Mouse (Mus musculus) forebrain, embryonic 10.5 days (tissue): ENCODE results near the gene Pabpc4. TPM values are rescaled to one million over a fixed set of nuclear protein-coding genes. Genes with fewer than 3 reads are reported as not detected.

ENCODE experiments used
- DNase-seq: peaks from one replicate; pipeline ENCODE4 v3.0.0-alpha.2; 2017; ENCODE audit warnings: low spot score; ENCODE audit errors: extremely low spot score
- H3K27ac ChIP-seq: fragments of 300-500 bp; sonication (generic); 2 replicates; pipeline ENCODE4 v1.5.1; 2016; ENCODE audit warnings: mild to moderate bottlenecking
- H3K27me3 ChIP-seq: fragments of 300-500 bp; sonication (generic); 2 replicates; pipeline ENCODE4 v1.6.1; 2016; ENCODE audit warnings: mild to moderate bottlenecking; ENCODE audit not compliant: poor library complexity, severe bottlenecking
- H3K36me3 ChIP-seq: fragments of 300-500 bp; sonication (generic); replicated peaks from 2 replicates; pipeline ENCODE4 v1.6.1; 2016; ENCODE audit warnings: mild to moderate bottlenecking, moderate library complexity
- H3K4me1 ChIP-seq: fragments of 300-500 bp; sonication (generic); 2 replicates; pipeline ENCODE4 v1.6.1; 2016
- H3K4me3 ChIP-seq: fragments of 300-500 bp; sonication (generic); 2 replicates; pipeline ENCODE4 v1.5.1; 2016; ENCODE audit warnings: mild to moderate bottlenecking, moderate library complexity
- H3K9me3 ChIP-seq: fragments of 300-500 bp; sonication (generic); 2 replicates; pipeline ENCODE4 v1.6.1; 2016; ENCODE audit warnings: mild to moderate bottlenecking, moderate library complexity
- WGBS: fragments of 180-500 bp; shearing (Covaris S2); methylation state at CpG from one replicate; pipeline ENCODE4 v1.1.7; 2016; 5-methylcytosine and 5-hydroxymethylcytosine counted together
- polyA plus RNA-seq: library from polyadenylated mRNA; unstranded; fragments of >200 nt; fragmentation: Nextera tagmentation; extraction: Ambion mirVana; gene quantifications from 2 replicates; pipeline ENCODE4 v1.2.1, GENCODE M21; 2016

Pabpc4 gene
- 55.4 and 57.9 TPM in 2 replicates for polyA plus RNA-seq

DNA sequence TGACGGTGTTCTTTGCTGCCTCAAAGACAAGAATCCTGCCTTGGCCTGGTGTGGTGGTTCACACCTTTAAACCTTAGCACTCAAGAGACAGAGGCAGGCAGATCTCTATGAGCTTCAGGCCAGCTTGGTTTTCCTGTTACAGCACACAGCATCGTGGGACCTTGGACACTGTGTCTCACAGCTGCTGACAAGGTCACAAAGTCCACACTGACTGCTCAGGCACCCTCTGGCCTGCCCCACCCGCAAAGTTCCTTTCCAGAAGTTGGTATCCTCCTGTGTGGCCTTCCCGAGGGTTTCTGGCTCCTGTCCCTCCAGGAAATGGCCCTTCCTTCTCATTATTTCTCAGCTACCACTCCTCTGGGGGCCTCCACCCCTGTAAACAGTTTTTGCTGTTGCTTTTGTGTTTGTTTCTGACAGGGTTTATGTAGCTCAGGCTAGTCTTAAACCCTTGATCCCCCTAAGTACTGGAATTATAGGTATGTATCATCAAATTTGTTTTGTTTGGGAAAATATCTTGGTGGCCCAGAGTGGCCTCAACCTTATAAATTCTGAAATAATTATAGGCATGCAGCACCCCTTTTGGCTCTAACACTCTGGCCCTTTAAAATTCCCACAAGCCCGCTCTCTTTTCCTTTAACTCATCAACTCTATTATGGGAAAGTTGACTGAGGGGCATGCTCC is at the start of gene Pabpc4:
Gene Pabpc4 (plus strand): TSS at position 631 of the 681 bp plus-strand sequence.
- Histone ChIP-seq H3K36me3 (no peaks in the 10 kb centered on the region), H3K27me3 (0 out of 2 replicates have a peak, but pooled peaks cover 3% of the 10 kb centered on the region), H3K27ac (no peak within 1 kb of the TSS), H3K4me3 (no peak within 1 kb of the TSS), H3K4me1 (peaks cover 8% of the 10 kb centered on the region; the same call in 1 of the 2 replicates), H3K9me3 (no peaks in the 10 kb centered on the region)
- DNase-seq = no peak
- 81% methylated on average over 5 of the region's 5 CpGs for whole genome bisulfite sequencing

DNA sequence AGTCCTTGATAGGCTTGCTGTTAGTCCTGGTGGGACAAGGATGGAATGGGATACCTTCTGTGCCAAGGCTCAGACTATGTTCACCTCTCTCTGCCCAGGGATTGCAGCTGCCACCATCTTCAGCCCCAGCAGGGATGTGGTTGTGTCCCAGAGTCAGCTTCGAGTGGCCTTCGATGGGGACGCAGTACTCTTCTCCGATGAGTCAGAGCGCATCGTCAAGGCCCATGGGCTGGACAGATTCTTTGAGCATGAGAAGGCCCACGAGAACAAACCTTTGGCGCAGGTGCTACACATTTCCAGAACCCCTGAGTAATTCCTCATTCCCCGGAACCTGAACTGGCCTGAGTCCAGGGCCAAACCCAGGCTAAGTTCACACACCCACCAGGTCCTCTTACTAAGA is 48.2 kb upstream of the Pabpc4 start:
- no peak for DNase-seq
- no peaks in the 10 kb centered on the region for H3K36me3 ChIP-seq
- H3K4me3 ChIP-seq = no peak overlapping the region
- WGBS = 94% methylated on average over 9 of the region's 9 CpGs
- H3K4me1 ChIP-seq = peaks cover 23% of the 10 kb centered on the region
- H3K9me3 ChIP-seq = no peaks in the 10 kb centered on the region
- H3K27me3 ChIP-seq = peaks cover 8% of the 10 kb centered on the region; the same call in 1 of the 2 replicates
- no peak overlapping the region for H3K27ac ChIP-seq

DNA sequence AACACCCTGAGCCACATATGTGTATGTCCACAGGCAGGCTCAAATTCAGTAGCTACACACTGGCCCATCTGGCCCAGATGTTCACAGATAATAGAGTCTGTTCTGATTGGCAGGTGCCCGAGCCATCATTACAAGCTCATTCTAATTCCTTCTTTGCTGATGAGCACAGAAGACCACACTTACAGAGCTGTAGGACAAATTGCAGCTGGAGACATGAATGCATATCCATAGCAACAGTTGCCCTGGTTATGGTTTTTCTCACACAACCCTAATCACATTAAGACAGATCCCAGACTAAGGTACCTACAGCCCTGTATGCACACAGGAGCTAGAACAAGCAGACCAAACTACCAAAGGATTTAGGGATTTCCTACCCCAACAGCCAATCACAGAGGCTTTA is 46.8 kb upstream of the Pabpc4 start:
- Histone ChIP-seq H3K4me3 (no peak overlapping the region), H3K27ac (no peak overlapping the region), H3K9me3 (no peaks in the 10 kb centered on the region), H3K36me3 (no peaks in the 10 kb centered on the region), H3K4me1 (peaks cover 23% of the 10 kb centered on the region), H3K27me3 (peaks cover under 1% of the 10 kb centered on the region; the same call in 1 of the 2 replicates)
- WGBS = 98% methylated on average over 1 of the region's 1 CpGs
- DNase-seq = no peak

DNA sequence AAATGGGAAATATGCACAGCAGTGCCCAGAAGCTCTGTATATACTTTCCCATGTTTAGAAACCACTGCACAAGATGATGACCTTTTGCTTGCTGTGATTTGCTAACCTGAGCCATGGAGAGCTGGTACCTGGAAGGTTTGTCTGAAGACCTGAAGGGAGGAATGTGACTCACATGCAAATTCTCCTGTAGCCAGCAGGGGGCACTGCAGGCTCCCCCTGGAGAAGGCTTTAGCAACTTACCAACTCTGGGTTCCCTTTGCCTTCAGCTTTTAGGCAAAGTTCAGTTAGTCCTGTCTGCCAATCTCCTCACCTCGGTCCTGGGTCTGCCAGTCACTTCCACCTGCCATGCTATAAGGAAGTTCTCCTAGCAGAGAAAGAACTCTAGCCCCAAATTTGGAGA is 45.4 kb upstream of the Pabpc4 start:
- Histone ChIP-seq H3K4me1 (peaks cover 23% of the 10 kb centered on the region), H3K36me3 (no peaks in the 10 kb centered on the region), H3K27ac (no peak overlapping the region), H3K4me3 (no peak overlapping the region), H3K27me3 (no peaks in the 10 kb centered on the region; the same call in 1 of the 2 replicates), H3K9me3 (no peaks in the 10 kb centered on the region)
- DNase-seq = peak; percentile 44
- 37% methylated on average over 1 of the region's 1 CpGs for WGBS

- Histone ChIP-seq H3K4me3 (no peak overlapping the region), H3K27me3 (no peaks in the 10 kb centered on the region), H3K36me3 (no peaks in the 10 kb centered on the region), H3K27ac (no peak overlapping the region), H3K9me3 (no peaks in the 10 kb centered on the region), H3K4me1 (peaks cover 13% of the 10 kb centered on the region)
- DNase-seq = peak; percentile 72
- 73% methylated on average over 15 of the region's 15 CpGs for WGBS
Observed at GRCm38 (mm10) chr4:123219720-123220357, 42.3 kb upstream of the Pabpc4 start.

- no peaks in the 10 kb centered on the region for H3K9me3 ChIP-seq
- no peaks in the 10 kb centered on the region for H3K27me3 ChIP-seq
- no peak for DNase-seq
- 86% methylated on average over 4 of the region's 4 CpGs for WGBS
- no peaks in the 10 kb centered on the region for H3K36me3 ChIP-seq
- H3K4me1 ChIP-seq = peaks cover 5% of the 10 kb centered on the region
- H3K27ac ChIP-seq = no peak overlapping the region
- H3K4me3 ChIP-seq = no peak overlapping the region
Observed at GRCm38 (mm10) chr4:123220637-123221036, 41.5 kb upstream of the Pabpc4 start.

GRCm38 (mm10) chr4:123223309-123223708 is 38.8 kb upstream of the Pabpc4 start:
- Histone ChIP-seq H3K9me3 (no peaks in the 10 kb centered on the region), H3K4me1 (peaks cover 17% of the 10 kb centered on the region), H3K4me3 (no peak overlapping the region), H3K27ac (no peak overlapping the region), H3K27me3 (peaks cover 3% of the 10 kb centered on the region; the same call in 1 of the 2 replicates), H3K36me3 (no peaks in the 10 kb centered on the region)
- DNase-seq = no peak
- WGBS = 42% methylated on average over 3 of the region's 3 CpGs

DNA sequence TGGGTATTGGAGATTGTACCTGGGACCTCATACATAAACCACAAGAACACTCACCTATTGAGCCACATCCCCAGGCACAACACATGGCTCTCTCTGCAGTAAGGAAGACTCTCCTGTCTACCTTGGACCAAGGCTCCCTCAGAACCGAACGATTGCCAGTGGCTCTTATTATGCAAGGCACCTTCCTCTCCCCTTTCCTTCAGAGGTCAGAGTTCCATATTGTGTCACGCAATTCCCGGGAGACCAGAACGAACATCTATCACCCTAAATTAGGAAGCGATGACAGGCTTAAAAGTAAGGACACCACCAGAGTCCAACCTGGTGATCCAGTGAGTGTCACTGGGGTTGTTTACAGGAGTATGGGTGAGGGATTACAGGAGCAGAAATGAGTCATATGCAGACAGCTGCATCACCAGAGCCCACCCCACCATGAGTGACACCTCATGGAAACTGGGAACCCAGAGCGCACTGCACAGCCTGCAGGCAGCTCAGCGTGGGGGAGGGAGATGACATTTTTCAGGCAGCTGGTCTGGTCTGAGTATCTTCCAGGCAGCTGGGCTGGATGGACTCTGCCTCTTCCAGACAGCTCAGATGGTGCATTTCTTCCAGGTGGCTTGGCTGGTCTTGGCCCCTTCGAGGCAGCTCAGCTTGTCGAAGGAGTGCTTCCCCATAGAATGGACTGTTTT is 36.3 kb upstream of the Pabpc4 start:
- Histone ChIP-seq H3K4me1 (peaks cover 20% of the 10 kb centered on the region), H3K4me3 (no peak overlapping the region), H3K27ac (no peak overlapping the region; the same call in 1 of the 2 replicates), H3K9me3 (no peaks in the 10 kb centered on the region), H3K36me3 (no peaks in the 10 kb centered on the region), H3K27me3 (peaks cover 24% of the 10 kb centered on the region)
- 87% methylated on average over 10 of the region's 10 CpGs for WGBS
- no peak for DNase-seq

GRCm38 (mm10) chr4:123227707-123228106 is 34.4 kb upstream of the Pabpc4 start:
- WGBS = 56% methylated on average over 4 of the region's 4 CpGs
- H3K27ac ChIP-seq = no peak overlapping the region
- no peaks in the 10 kb centered on the region for H3K9me3 ChIP-seq
- no peak overlapping the region for H3K4me3 ChIP-seq
- H3K27me3 ChIP-seq = peaks cover 39% of the 10 kb centered on the region
- H3K36me3 ChIP-seq = no peaks in the 10 kb centered on the region
- peaks cover 21% of the 10 kb centered on the region for H3K4me1 ChIP-seq
- DNase-seq = no peak

DNA sequence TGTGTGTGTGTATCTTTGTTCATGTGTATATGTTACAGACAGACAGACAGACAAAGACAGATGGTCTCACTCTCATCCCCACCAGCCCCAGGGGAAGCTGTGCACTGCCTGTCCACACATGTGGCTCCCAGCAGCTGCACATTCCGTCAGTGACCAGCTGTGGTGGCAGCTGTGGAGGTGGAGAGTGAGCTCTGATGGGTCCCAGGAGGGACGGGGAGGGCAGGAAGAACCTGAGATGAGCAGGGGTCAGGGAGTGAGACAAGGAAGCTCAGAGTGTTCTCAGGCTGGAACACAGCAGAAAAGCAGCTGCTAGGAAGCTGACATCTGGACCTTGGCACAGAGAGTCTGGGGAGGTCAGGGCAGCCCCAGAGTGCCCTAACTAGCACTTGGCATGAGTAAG is 33.9 kb upstream of the Pabpc4 start:
- peaks cover 45% of the 10 kb centered on the region for H3K27me3 ChIP-seq
- no peaks in the 10 kb centered on the region for H3K36me3 ChIP-seq
- no peaks in the 10 kb centered on the region for H3K9me3 ChIP-seq
- no peak overlapping the region for H3K4me3 ChIP-seq
- WGBS = 39% methylated on average over 2 of the region's 2 CpGs
- peaks cover 27% of the 10 kb centered on the region for H3K4me1 ChIP-seq
- H3K27ac ChIP-seq = no peak overlapping the region
- no peak for DNase-seq

- H3K9me3 ChIP-seq = no peaks in the 10 kb centered on the region
- H3K27me3 ChIP-seq = peaks cover 54% of the 10 kb centered on the region
- H3K36me3 ChIP-seq = no peaks in the 10 kb centered on the region
- H3K27ac ChIP-seq = no peak overlapping the region
- H3K4me1 ChIP-seq = peaks cover 35% of the 10 kb centered on the region
- 87% methylated on average over 11 of the region's 11 CpGs for WGBS
- H3K4me3 ChIP-seq = no peak overlapping the region
- DNase-seq = no peak
Observed at GRCm38 (mm10) chr4:123229166-123229565, 33.0 kb upstream of the Pabpc4 start.

DNA sequence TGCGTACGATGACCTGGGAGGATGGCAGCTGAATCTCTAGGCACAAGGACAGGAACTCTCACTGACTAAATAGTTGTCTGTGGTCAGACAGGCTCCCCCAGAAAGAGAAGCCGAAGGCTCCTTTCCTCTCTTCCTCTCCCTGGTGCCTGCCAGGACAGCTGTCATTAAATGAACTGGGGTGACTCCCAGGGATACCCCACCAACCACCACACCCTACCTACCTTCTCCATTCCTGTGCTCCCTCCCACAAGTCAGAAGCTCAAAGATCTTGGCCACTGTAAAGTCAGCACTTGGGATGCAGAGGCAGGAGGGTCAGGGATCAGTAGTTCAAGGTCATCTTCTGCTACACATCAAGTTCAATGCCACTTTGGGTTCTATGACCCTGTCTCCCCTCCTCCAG is 29.3 kb upstream of the Pabpc4 start:
- Histone ChIP-seq H3K27ac (0 out of 2 replicates have a peak overlapping the region, but pooled peaks have one; percentile 72), H3K4me3 (peak overlapping the region; percentile 62; the same call in 1 of the 2 replicates), H3K4me1 (peaks cover 42% of the 10 kb centered on the region), H3K27me3 (peaks cover 90% of the 10 kb centered on the region), H3K36me3 (no peaks in the 10 kb centered on the region), H3K9me3 (no peaks in the 10 kb centered on the region)
- 55% methylated on average over 3 of the region's 3 CpGs for WGBS
- no peak for DNase-seq
